Mouse (Mus musculus) CD4-positive, CD25-positive, alpha-beta regulatory T cell, adult 4 months (primary cell): ENCODE data around the gene Vmn2r26. TPM values are rescaled to one million over a fixed set of nuclear protein-coding genes. Genes with fewer than 3 reads are reported as not detected.
"Not testable (repeated sequence)": the region's sequence is repeated elsewhere in the genome, so short reads cannot be mapped to it uniquely, and the experiment has no call there.

ENCODE experiments used
- ATAC-seq: one replicate; pipeline ENCODE4 v1.8.0; 2017
- polyA plus RNA-seq, 2 experiments: library from polyadenylated mRNA; unstranded; fragments of 100-300 nt; shearing (Covaris generic); gene quantifications; one replicate each; pipeline ENCODE4 v1.2.1; 2017

The Vmn2r26 gene
- under 1 TPM in 1 of 2 experiments, not detected in 1; 0.08 TPM for polyA plus RNA-seq

DNA sequence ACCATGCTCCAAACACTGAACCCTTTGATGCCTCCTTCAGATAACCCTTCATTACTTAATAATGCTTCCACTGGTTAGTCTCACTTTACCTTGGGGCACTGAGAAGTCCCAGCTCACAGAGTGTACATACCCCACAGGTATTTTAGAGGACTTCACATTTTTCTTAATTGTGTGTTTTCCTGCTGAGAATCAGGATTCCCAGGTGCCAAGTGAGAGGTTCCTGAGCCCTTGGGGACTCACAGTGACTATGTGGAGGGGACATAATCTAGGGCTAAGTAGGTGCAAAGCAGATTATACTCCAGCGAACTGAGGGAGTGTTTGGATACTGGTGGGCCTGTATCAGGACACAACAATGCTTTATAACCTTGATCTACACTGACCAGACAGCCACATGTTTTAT lies at the start of gene Vmn2r26:
Gene Vmn2r26 (plus strand): TSS at position 301 of the 400 bp plus-strand sequence.
- not testable (repeated sequence) for ATAC-seq

DNA sequence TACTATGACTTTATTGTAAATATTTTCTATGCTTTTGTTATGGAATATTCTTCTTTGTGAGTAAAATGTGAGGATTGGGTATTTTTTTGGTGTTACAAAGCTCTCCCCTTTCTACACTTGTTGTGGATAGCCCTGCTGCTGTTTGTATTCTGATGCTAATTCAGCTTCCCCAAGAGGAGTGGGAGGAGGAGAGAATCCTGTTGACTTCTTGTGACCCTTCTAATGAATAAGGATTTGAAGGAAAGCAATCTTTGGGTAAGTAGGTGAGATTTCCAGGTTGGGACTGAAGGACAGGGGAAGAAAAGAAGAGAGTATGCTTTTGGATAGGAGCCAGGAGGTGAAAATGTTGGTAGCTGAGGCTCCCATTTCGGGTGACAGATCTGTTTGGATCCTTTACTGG lies 3.5 kb upstream of the Vmn2r26 start:
- ATAC-seq, result no peak

DNA sequence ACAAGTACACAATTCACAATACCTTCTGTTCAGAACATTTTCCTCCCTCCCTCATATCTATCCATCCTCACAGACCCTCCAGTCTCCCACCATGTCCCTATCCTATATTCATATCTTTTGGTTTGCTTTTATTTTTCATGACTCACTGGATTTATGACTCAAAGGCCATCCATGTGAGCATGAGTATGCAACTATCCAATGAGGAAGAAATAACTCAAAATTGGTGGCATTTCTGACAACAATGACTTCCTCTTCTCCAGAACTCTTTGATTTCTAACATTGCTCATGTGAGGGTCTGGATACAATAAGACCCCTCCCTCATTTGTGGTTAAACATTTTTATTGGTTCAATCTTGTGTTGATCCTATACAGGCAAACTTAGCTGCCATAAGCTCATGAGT lies 24.0 kb downstream of the Vmn2r26 start:
- no peak for ATAC-seq

DNA sequence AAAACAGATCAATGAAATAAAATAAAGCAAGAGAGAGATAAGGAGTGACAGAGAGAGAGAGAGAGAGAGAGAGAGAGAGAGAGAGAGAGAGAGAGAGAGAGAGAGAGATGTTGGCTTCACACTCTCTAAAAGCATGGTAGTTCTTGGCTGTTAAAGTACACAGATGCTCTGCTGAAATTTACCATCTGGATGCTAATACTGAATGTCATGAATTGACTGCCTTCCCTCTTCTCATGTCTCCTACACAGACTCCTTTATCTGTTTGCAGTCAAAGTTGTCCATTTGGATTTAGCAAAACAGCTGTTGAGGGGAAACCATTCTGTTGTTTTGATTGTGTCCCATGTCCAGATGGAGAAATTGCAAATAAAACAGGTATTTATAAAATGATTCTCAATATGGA lies 29.2 kb downstream of the Vmn2r26 start:
- not testable (repeated sequence) for ATAC-seq

DNA sequence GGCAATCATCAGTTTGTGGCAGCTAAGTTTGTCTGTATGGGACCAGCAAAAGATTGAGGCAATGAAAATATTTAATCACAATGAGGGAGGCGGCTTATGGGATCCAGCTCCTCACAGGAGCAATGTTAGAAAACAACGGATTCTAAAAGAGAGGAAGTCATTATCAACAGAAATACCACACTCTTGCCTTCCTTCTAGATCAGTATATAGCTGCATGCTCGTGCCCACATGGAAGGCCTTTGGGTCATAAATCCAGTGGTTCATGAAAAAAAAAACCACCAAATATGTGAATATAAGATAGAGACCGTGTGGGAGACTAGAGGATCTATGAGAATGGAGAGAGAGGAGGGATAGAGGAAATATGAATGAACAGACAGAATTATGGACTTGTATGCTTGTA lies 78.0 kb downstream of the Vmn2r26 start:
- no peak for ATAC-seq

Other genes with a start within 250 kb of the Vmn2r26 start
- under 1 TPM in 1 of 2 experiments, not detected in 1; 0.05 TPM for gene Vmn2r24, start 245.7 kb upstream of the Vmn2r26 start, polyA plus RNA-seq
- not detected for gene Vmn2r25, start 171.1 kb upstream of the Vmn2r26 start, polyA plus RNA-seq
- gene Vmn2r27, start 207.3 kb downstream of the Vmn2r26 start, polyA plus RNA-seq, result not detected